Mouse (Mus musculus): ENCODE measurements at regions not wholly inside any gene's neighbourhood (a gene's known extent, or its start where the extent isn't known, plus 50 kb on each side); places are given as distances from the start of the nearest gene placed in this dataset.
A peak's percentile ranks its signal among the peaks of the same experiment; 100 is the strongest.

DNA sequence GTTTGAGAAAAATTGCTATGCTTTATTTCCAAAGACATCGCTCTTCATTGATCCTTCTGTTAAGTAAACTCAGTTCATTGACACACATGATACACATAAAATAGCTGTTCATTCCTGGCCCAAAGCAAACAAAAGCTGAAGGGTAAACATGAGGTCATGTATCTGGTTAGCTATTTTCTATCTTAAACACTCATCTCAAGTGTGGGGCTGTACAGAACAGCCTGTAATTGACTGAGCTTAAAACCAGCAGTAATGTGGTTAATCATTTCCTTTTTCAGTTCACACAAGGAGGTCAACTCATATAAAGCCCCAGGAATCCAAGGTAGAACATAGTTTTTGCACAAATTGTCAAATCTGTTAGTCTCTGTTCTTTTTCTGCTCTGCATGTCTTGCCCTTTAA is 94.5 kb downstream of the Cldn17 start:
- DNase-seq (ENCODE audit: extremely low read depth, low read depth), result no peak

DNA sequence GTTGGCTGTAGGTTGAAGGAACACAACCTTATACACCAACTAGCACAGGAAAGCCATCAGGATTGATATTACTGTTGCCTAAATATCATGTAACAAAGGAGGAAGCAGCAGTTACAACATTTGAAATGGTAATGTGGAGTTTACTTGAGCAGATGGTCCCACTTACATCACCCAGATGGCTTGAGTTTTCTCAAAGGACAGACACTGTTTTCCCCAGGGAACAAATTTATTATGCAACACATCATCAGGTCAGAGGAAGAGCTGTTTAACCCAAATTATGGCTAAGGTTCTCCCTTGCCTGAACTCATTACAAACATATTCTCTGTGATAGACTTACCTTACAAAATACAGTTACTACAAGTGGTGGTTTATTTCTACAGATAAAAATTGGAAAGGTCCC is 98.6 kb downstream of the Cldn17 start:
- no peak for DNase-seq (ENCODE audit: extremely low read depth, low read depth)

DNA sequence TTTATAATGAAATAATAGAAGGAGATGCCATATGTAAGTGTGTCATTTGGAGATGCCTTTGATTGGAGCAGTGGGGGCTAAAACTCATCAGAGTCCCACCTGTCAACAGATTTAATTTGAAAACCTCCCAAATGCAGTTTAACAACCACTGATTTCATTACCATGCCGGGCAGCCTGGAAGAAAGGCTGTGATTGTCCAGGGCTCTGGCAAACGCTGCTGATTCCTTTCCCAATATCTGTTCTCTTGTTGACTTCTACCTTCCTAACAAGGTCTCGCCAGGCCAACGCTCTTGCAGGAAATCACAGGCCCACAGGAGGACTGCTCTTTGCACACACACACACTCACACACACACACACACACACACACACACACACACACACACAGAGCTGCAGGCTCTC is 102.4 kb downstream of the Cldn17 start:
- DNase-seq (ENCODE audit: extremely low read depth, low read depth), result no peak

DNA sequence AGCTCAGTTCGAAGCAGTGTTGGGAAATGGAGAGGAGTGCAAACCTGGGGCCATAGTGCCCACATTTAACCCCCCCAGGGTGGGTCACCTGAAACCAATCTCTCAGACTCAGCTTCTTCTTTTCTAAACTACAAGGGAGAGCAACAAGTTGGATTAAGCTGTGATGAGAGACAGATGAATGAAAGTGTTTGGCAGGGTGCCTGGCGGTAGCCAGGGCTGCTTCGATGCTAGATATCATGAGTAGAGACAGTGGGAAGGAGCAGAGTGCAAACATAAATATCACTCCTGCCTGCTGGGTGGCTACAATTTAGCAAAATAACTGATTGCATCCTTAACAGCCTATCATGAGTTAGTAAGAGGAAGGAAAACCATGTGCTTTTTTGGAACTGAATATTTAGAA is 106.9 kb downstream of the Cldn17 start:
- no peak for DNase-seq (ENCODE audit: extremely low read depth, low read depth)

DNA sequence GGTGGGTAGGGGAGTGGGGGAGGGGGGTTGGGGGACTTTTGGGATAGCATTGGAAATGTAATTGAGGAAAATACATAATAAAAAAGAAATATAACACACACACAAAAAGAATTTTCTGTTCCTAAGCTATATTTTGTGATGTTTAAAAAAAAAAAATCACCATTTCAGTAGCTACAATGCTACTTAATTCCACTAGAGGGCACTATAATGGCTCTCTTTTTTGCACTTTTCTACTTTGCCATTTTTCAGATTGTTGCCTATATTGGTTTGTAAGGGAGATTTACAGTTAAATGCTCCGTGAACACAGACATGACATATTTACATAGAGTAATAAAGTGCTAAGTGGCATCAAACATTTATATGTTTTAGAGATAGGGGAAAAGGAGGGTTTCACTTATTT is 102.7 kb upstream of the Grik1 start:
- DNase-seq (ENCODE audit: extremely low read depth, low read depth), result no peak

DNA sequence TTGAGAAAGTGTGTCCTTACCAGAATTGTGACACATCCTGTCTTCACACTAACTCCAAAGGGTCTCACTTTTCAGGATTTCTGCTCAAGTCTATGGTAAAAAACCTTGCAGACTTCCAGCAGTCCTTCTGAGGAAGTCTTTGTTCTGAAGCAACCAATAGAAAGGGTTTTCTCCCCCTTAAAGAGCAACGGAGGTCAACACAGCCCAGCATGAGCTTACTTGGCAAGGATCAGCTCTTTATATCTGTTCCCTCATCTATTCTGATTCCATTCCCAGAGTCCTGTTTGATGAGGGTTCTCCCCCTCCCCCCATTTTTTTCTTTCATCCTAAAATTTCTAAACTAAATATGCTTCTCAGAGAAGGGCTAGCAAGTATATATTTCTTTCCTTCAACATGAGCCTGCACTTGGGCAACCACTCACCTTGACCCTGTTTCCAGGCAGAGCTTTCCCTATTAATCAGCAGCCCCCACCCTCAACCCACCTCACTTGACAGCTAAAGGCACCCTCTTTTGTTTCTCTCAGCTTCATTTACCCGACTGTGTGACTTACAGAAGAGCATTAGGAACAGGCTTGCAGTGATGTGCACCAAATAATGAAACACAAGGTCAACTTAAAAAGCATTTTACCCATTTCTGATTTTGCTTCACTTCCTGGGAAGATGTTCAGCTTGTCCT is 91.7 kb upstream of the Grik1 start:
- DNase-seq (ENCODE audit: extremely low read depth, low read depth), result no peak

DNA sequence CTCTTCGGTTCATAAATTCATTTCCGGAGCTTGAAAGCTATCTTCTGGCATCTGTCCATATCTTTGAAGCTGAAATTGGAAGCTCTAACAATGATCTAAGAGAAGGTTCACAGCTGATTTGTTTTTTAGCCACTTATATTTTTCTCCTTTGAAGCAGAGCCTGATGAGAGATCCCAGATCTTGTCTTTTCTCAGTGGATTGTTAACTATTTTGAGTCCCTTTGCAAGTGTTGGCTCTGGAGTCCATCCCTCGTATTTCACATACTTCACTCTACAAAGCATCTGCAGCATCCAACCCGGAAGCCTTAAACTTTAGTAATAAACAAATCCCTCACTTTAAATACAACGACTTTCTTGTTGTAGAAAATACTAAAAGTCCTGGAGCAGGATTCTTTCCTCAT is 85.6 kb upstream of the Grik1 start:
- no peak for DNase-seq (ENCODE audit: extremely low read depth, low read depth)

DNA sequence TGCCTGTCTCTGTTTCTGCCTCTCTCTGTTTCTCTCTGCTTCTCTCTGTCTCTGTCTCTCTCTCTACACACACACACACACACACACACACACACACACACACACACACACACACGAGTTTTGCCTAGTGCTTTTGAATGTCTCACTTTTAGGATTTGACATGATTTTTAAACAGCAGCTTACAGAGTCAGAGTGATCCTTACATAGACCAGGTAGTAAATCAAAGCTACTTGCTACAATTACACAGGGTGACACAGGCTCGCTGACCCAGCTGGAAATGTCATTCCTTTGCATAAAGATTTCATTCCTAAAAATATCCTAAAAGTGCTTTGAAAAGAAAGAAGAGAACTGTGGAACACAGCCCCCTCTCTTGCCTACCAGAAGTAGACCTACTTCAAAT is 84.5 kb upstream of the Grik1 start:
- DNase-seq (ENCODE audit: extremely low read depth, low read depth), result no peak

DNA sequence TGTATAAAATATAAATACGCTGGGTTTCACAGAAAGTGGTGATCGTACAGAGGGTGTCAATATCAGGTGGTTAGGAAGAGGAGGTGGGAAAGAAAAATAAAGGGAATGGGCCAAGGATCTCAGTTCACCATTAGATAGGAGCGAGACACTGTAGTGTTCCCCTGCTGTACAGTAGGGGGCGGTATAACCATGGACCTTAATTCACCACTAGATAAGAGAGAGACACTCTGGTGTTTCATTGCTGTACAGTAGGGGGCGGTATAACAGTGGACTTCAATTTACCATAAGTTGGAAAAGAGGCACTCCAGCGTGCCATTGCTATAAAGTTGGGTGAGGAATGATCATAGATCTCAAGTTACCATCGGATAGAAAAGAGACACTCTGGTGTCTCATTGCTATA is 82.0 kb upstream of the Grik1 start:
- DNase-seq (ENCODE audit: extremely low read depth, low read depth), result peak; percentile 8

DNA sequence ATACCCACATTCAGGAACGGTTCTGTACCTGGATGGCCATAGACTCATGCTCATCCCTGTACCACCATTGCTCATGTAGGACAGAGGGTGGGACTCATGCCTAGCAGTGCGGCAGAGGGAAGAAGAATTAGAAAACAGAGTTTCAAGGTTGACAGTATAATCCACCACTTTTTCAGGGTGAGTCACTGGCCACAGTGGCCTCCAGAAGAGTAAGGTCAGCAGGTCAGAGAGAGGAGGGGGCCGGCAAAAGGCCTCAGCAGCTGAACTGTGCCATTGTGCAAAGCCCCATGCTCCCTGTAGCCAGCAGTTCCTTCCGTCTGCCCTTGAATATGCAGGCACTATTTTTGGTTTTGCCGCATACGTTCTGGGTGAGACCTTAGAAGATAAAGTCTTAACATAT is 78.1 kb upstream of the Grik1 start:
- DNase-seq (ENCODE audit: extremely low read depth, low read depth), result no peak

DNA sequence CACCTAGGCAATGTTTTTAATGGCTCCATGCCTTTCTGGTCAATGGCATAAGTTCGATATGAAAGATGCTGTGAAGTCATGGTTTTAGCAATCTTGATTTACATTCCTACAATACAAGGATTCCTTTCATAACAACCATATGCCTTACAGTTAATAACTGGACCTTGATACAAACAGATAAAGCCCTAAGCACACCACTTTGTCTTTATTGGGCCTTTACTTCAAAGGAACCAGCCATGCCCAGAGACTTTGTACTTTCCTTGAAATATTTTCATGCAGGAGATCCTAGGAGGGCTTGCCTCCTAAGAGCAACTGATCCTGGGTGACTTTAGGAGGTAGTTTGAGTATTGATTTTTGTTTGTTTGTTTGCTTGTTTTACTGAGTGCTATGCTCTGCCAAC is 77.1 kb upstream of the Grik1 start:
- DNase-seq (ENCODE audit: extremely low read depth, low read depth), result no peak

DNA sequence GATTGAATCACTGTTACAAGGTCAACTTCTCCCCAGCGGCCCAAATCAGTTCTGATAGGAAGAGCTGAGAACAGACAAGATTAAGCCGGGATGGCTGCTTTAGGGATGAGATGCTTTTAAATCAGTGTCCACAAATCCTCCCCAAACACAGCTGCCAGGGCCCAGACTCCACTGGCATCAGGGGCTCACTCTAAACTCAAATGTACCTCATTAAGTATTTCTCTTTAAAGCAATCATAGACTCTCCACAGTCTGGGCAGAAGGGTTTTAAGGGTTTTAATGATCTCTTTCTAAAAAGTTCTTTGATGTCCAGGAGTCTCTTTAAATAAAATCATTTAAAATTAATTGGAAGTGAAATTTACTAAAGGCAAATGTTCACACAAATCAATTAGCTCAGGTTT is 70.0 kb upstream of the Grik1 start:
- DNase-seq (ENCODE audit: extremely low read depth, low read depth), result no peak
